Mouse (Mus musculus) C2C12 (cell line): Measurements from ENCODE around the gene Cfap46.

Experiments used
- CEBPB ChIP-seq: IDR thresholded peaks from one replicate; pipeline ENCODE4 v1.6.1; 2011; ENCODE audit warnings: low read depth, mild to moderate bottlenecking, control low read depth, moderate library complexity
- CTCF ChIP-seq: IDR thresholded peaks from one replicate; pipeline ENCODE4 v1.5.1; 2011; ENCODE audit not compliant: control insufficient read depth, insufficient read depth, insufficient read length
- FOSL1 ChIP-seq: IDR thresholded peaks from one replicate; pipeline ENCODE4 v1.8.0; 2011; ENCODE audit warnings: mild to moderate bottlenecking, low read length; ENCODE audit not compliant: poor library complexity, insufficient read depth, severe bottlenecking
- MAX ChIP-seq: IDR thresholded peaks from one replicate; pipeline ENCODE4 v1.6.1; 2011; ENCODE audit warnings: mild to moderate bottlenecking, control low read depth
- MYOD1 ChIP-seq: IDR thresholded peaks from one replicate; pipeline ENCODE4 v1.6.1; 2011; ENCODE audit warnings: low read depth; ENCODE audit not compliant: control insufficient read depth, insufficient read length
- MYOG ChIP-seq: IDR thresholded peaks from one replicate; pipeline ENCODE4 v1.6.1; 2011; ENCODE audit not compliant: control insufficient read depth, insufficient read length; ENCODE audit errors: extremely low read depth
- USF1 ChIP-seq: IDR thresholded peaks from one replicate; pipeline ENCODE4 v1.6.1; 2011; ENCODE audit warnings: low read depth, mild to moderate bottlenecking, control low read depth, moderate library complexity

- TF ChIP-seq CTCF (peak; percentile 60), MYOG (no peak), USF1 (no peak), CEBPB (no peak), MYOD1 (no peak), MAX (no peak), FOSL1 (no peak)
Measured at GRCm38 (mm10) chr7:139684553-139684929, 924 bp upstream of the Cfap46 start.
